Mouse (Mus musculus) olfactory bulb, adult 2 months (tissue): Measurements from ENCODE around the gene Ctbp1. TPM values are rescaled to one million over a fixed set of nuclear protein-coding genes. Genes with fewer than 3 reads are reported as not detected.

Source experiments
- H3K27ac ChIP-seq: fragments of 200-500 bp; 2 replicates; pipeline ENCODE4 v1.5.1; 2012; ENCODE audit warnings: low read depth, low read length; ENCODE audit not compliant: insufficient read depth
- H3K4me1 ChIP-seq: fragments of 200-500 bp; 2 replicates; pipeline ENCODE4 v1.6.1; 2012; ENCODE audit warnings: low read length; ENCODE audit not compliant: control insufficient read depth, insufficient read depth
- H3K4me3 ChIP-seq: fragments of 200-500 bp; 2 replicates; pipeline ENCODE4 v1.5.1; 2012; ENCODE audit warnings: mild to moderate bottlenecking, low read depth, low read length, moderate library complexity; ENCODE audit not compliant: insufficient read depth
- CTCF ChIP-seq: fragments of 200-500 bp; IDR thresholded peaks from 2 replicates; pipeline ENCODE4 v1.5.1; 2012; ENCODE audit warnings: low read depth, mild to moderate bottlenecking, low read length, moderate library complexity; ENCODE audit not compliant: insufficient read depth
- POLR2A ChIP-seq: fragments of 200-500 bp; IDR thresholded peaks from 2 replicates; pipeline ENCODE4 v1.6.1; 2012; ENCODE audit warnings: mild to moderate bottlenecking, low read depth, low read length, moderate library complexity; ENCODE audit not compliant: insufficient read depth
- WGBS: fragments of 180-500 bp; shearing (Covaris S2); methylation state at CpG from one replicate; pipeline ENCODE4 v1.1.7; 2018; 5-methylcytosine and 5-hydroxymethylcytosine counted together
- polyA plus RNA-seq: library from polyadenylated mRNA; stranded (reverse); fragments of >200 nt; gene quantifications from 2 replicates; pipeline ENCODE4 v1.2.4, GENCODE M21; 2012; ENCODE audit warnings: low replicate concordance; ENCODE audit not compliant: missing spikeins, insufficient read depth, insufficient read length

Gene Ctbp1
- polyA plus RNA-seq, 1 experiment, result not detected

- Histone ChIP-seq H3K4me1 (0 out of 2 replicates have a peak, but pooled peaks cover 2% of the 10 kb centered on the region), H3K27ac (no peak overlapping the region), H3K4me3 (no peak overlapping the region)
- TF ChIP-seq CTCF (no peak), POLR2A (no peak)
- 47% methylated on average over 5 of the region's 5 CpGs for WGBS
Observed at GRCm38 (mm10) chr5:33278950-33279349, 4.2 kb upstream of the Ctbp1 start.

- no peak overlapping the region for H3K27ac ChIP-seq
- 87% methylated on average over 2 of the region's 2 CpGs for WGBS
- H3K4me1 ChIP-seq, result peaks cover 9% of the 10 kb centered on the region
- H3K4me3 ChIP-seq, result no peak overlapping the region
- TF ChIP-seq CTCF (no peak), POLR2A (no peak)
Observed at GRCm38 (mm10) chr5:33277286-33277685, 2.5 kb upstream of the Ctbp1 start.

GRCm38 (mm10) chr5:33275754-33276153, 960 bp upstream of the Ctbp1 start:
- H3K27ac ChIP-seq, result no peak overlapping the region
- no peak overlapping the region for H3K4me3 ChIP-seq
- TF ChIP-seq POLR2A (no peak), CTCF (no peak)
- 8% methylated on average over 1 of the region's 1 CpGs for whole genome bisulfite sequencing
- peaks cover 13% of the 10 kb centered on the region for H3K4me1 ChIP-seq

- Histone ChIP-seq H3K27ac (peak overlapping the region; percentile 95), H3K4me1 (peaks cover 13% of the 10 kb centered on the region)
- no peak for TF ChIP-seq CTCF
- peak; percentile 53 for TF ChIP-seq POLR2A
Observed at GRCm38 (mm10) chr5:33274085-33274952, 475 bp downstream of the Ctbp1 start.

GRCm38 (mm10) chr5:33273777-33274084, 1.1 kb downstream of the Ctbp1 start:
- TF ChIP-seq CTCF (no peak), POLR2A (no peak)
- Histone ChIP-seq H3K27ac (peak overlapping the region; percentile 92; the same call in 1 of the 2 replicates), H3K4me1 (peaks cover 13% of the 10 kb centered on the region), H3K4me3 (peak overlapping the region; percentile 83)
- 4% methylated on average over 6 of the region's 6 CpGs for WGBS

More at GRCm38 (mm10) chr5:33274085-33274952, 475 bp downstream of the Ctbp1 start:
- H3K4me3 ChIP-seq, result peak overlapping the region; percentile 86
- WGBS, result under 1% methylated on average over 95 of the region's 97 CpGs

- 48% methylated on average over 7 of the region's 7 CpGs for WGBS
- H3K4me1 ChIP-seq, result peaks cover 13% of the 10 kb centered on the region
- peak overlapping the region; percentile 83 for H3K4me3 ChIP-seq
- TF ChIP-seq POLR2A (no peak), CTCF (no peak)
- H3K27ac ChIP-seq, result 0 out of 2 replicates have a peak overlapping the region, but pooled peaks have one; percentile 92
Observed at GRCm38 (mm10) chr5:33272845-33273776, 1.7 kb downstream of the Ctbp1 start.

GRCm38 (mm10) chr5:33272146-33272545, 2.6 kb downstream of the Ctbp1 start:
- Histone ChIP-seq H3K27ac (no peak overlapping the region), H3K4me3 (no peak overlapping the region), H3K4me1 (peaks cover 13% of the 10 kb centered on the region)
- no peak for TF ChIP-seq POLR2A
- TF ChIP-seq CTCF, result no peak
- WGBS, result 58% methylated on average over 7 of the region's 7 CpGs

- Histone ChIP-seq H3K27ac (no peak overlapping the region), H3K4me1 (peaks cover 13% of the 10 kb centered on the region), H3K4me3 (no peak overlapping the region)
- 5% methylated on average over 5 of the region's 5 CpGs for WGBS
- TF ChIP-seq CTCF (peak; percentile 91), POLR2A (no peak)
Observed at GRCm38 (mm10) chr5:33270568-33270967, 4.2 kb downstream of the Ctbp1 start.

GRCm38 (mm10) chr5:33254416-33254815, 20.4 kb downstream of the Ctbp1 start:
- 55% methylated on average over 5 of the region's 5 CpGs for WGBS
- TF ChIP-seq POLR2A, result no peak
- TF ChIP-seq CTCF, result no peak
- Histone ChIP-seq H3K4me1 (no peaks in the 10 kb centered on the region), H3K4me3 (no peak overlapping the region), H3K27ac (no peak overlapping the region)
